Mouse (Mus musculus) heart, embryonic 16.5 days (tissue): ENCODE measurements around the gene Nectin1. TPM values are rescaled to one million over a fixed set of nuclear protein-coding genes. Genes with fewer than 3 reads are reported as not detected.

Source experiments
- ATAC-seq: fragments of 200-750 bp; cut with Nextera tagmentation; replicated peaks from 2 replicates; pipeline ENCODE4 v1.8.0; 2017; ENCODE audit warnings: moderate number of reproducible peaks; ENCODE audit not compliant: insufficient read depth, low FRiP score; ENCODE audit errors: extremely low read depth
- H3K27ac ChIP-seq: fragments of 300-500 bp; sonication (generic); 2 replicates; pipeline ENCODE4 v1.5.1; 2014; ENCODE audit warnings: mild to moderate bottlenecking, low read length, control low read depth, moderate library complexity
- H3K27me3 ChIP-seq: fragments of 300-500 bp; sonication (generic); 2 replicates; pipeline ENCODE4 v1.6.1; 2014; ENCODE audit warnings: low read length, mixed read lengths; ENCODE audit not compliant: control insufficient read depth, insufficient read depth
- H3K36me3 ChIP-seq: fragments of 300-500 bp; sonication (generic); 2 replicates; pipeline ENCODE4 v1.6.1; 2014; ENCODE audit not compliant: control insufficient read depth, insufficient read depth
- H3K4me1 ChIP-seq: fragments of 300-500 bp; sonication (generic); 2 replicates; pipeline ENCODE4 v1.6.1; 2014; ENCODE audit warnings: low read length, mixed read lengths; ENCODE audit not compliant: control insufficient read depth, insufficient read depth
- H3K4me2 ChIP-seq: fragments of 300-500 bp; sonication (generic); 2 replicates; pipeline ENCODE4 v1.6.1; 2014; ENCODE audit warnings: low read depth, mild to moderate bottlenecking, control low read depth, low read length
- H3K4me3 ChIP-seq: fragments of 300-500 bp; sonication (generic); 2 replicates; pipeline ENCODE4 v1.5.1; 2014; ENCODE audit warnings: mild to moderate bottlenecking, control low read depth, low read length
- H3K9ac ChIP-seq: fragments of 300-500 bp; sonication (generic); 2 replicates; pipeline ENCODE4 v1.6.1; 2014; ENCODE audit warnings: low read length, control low read depth
- H3K9me3 ChIP-seq: fragments of 300-500 bp; sonication (generic); replicated peaks from 2 replicates; pipeline ENCODE4 v1.6.1; 2016; ENCODE audit warnings: low read length; ENCODE audit not compliant: control insufficient read depth
- WGBS: fragments of 180-500 bp; shearing (Covaris S2); extraction: QIAGEN DNeasy Blood & Tissue Kit; methylation state at CpG from one replicate; pipeline ENCODE4 v1.1.7; 2014; 5-methylcytosine and 5-hydroxymethylcytosine counted together
- polyA plus RNA-seq: library from polyadenylated mRNA; unstranded; fragments of >200 nt; fragmentation: Nextera tagmentation; extraction: Ambion mirVana; gene quantifications from 2 replicates; pipeline ENCODE4 v1.2.1, GENCODE M21; 2015

Gene Nectin1
- polyA plus RNA-seq = 1.7 and 2.0 TPM in 2 replicates

DNA sequence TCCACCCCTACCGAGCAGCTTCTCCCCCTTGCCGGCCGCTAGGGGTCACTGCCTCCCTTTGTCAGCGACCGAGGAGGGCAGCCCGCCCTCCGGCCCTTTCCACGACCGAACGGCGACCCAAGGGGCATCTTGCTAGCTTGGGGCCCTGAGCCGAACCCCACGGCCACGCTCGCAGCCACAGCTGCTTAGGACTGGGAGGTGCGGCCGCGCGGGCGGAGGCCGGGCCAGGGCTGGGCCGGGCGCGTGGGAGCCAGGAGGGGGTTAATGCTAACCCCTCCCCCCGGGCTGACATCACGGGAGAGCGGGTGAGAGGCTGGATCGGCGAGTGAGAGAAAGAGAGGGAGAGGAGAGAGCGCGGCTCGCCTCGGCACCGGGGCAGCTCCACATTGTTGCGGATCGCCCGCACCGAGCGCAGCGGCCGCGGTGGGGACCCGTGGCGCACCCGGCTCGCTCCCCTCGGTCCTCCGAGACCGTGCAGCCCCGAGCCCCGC is at the start of gene Nectin1:
TSS of gene Nectin1 (plus strand) at position 338 of the 491 bp plus-strand sequence.
- Histone ChIP-seq H3K27ac (peak within 1 kb of the TSS; percentile 86), H3K4me3 (peak within 1 kb of the TSS; percentile 86), H3K9ac (peak within 1 kb of the TSS; percentile 92), H3K4me1 (peaks cover 25% of the 10 kb centered on the region), H3K9me3 (no peaks in the 10 kb centered on the region), H3K36me3 (no peaks in the 10 kb centered on the region), H3K4me2 (peak within 1 kb of the TSS; percentile 98), H3K27me3 (peaks cover 16% of the 10 kb centered on the region)
- ATAC-seq = peak; percentile 89
- WGBS = under 1% methylated on average over 43 of the region's 51 CpGs

- no peaks in the 10 kb centered on the region for H3K4me1 ChIP-seq
- no peak overlapping the region for H3K9ac ChIP-seq
- H3K27ac ChIP-seq = no peak overlapping the region
- H3K9me3 ChIP-seq = no peaks in the 10 kb centered on the region
- no peak for ATAC-seq
- no peaks in the 10 kb centered on the region; the same call in 1 of the 2 replicates for H3K27me3 ChIP-seq
- 9% methylated on average over 8 of the region's 8 CpGs for WGBS
- H3K36me3 ChIP-seq = no peaks in the 10 kb centered on the region
- H3K4me3 ChIP-seq = no peak overlapping the region
- H3K4me2 ChIP-seq = no peak overlapping the region
Measured at GRCm38 (mm10) chr9:43698080-43698712, 45.6 kb upstream of the Nectin1 start.

DNA sequence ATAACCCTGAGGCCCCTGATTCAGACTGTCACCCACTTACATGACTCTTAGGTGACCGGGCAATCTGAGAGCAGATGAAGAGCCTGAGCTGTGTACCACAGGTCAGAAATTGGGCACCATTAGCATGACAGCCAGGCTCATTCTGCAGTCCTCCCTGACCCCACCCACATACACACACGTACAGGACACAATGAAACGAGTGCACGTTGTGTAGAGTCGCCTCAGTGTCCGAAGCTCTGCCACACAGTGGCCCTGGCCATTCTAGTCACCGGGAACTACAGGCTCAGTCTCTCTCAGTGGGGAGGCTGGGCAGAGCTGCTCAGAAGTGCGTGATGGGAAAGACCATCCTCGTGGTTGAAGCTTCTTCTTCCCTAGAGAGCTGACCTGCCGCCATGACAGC is 44.9 kb upstream of the Nectin1 start:
- H3K4me1 ChIP-seq = no peaks in the 10 kb centered on the region

DNA sequence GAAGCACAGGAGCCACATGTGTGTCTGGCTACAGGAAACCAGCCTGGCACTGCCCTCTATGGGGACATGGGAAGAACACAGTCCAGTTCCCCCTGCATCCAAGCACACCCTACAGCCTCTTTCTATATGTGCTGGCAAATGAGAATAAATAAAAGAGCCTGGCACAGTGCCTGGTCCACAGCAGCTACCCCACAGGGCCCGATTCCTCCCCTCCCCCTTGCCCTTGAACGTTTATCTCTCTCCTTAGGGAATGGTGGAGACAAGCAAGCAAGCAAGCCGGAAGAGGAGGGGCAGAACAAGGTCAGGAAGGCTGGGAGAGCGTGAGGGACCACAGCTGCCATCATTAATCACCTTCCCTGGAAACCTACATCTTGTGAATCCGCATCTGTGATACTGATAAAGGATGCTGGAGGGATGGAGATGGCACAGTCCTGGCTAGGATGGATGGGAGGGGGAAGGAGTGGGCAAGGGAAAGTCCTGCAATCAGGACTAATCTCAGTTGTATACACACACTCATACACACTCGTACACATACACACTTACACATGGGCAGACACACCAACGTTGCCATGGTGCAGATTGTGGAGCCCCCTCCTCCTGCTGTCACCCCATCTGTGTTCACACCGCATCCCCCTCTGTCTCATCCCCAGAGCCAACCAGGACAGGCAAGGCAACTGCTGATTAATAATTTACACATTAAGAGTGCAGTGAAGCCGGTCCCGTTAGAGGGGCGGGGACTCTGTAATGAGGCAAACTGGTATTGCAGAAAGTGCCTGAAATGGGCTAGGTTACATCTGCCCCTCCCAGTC is 44.2 kb upstream of the Nectin1 start:
- ATAC-seq = no peak
- Histone ChIP-seq H3K9me3 (no peaks in the 10 kb centered on the region), H3K27me3 (no peaks in the 10 kb centered on the region; the same call in 1 of the 2 replicates), H3K9ac (no peak overlapping the region), H3K4me1 (no peaks in the 10 kb centered on the region), H3K36me3 (no peaks in the 10 kb centered on the region), H3K4me3 (no peak overlapping the region), H3K4me2 (no peak overlapping the region), H3K27ac (no peak overlapping the region)
- WGBS = 58% methylated on average over 11 of the region's 11 CpGs

More for the DNA sequence above, 44.9 kb upstream of the Nectin1 start:
- Histone ChIP-seq H3K4me2 (no peak overlapping the region), H3K9me3 (no peaks in the 10 kb centered on the region), H3K27ac (no peak overlapping the region), H3K4me3 (no peak overlapping the region), H3K9ac (no peak overlapping the region), H3K27me3 (no peaks in the 10 kb centered on the region; the same call in 1 of the 2 replicates), H3K36me3 (no peaks in the 10 kb centered on the region)
- 77% methylated on average over 10 of the region's 10 CpGs for whole genome bisulfite sequencing
- ATAC-seq = no peak

- Histone ChIP-seq H3K4me1 (no peaks in the 10 kb centered on the region), H3K4me2 (no peak overlapping the region), H3K9me3 (no peaks in the 10 kb centered on the region), H3K36me3 (no peaks in the 10 kb centered on the region), H3K4me3 (no peak overlapping the region), H3K27me3 (no peaks in the 10 kb centered on the region; the same call in 1 of the 2 replicates), H3K9ac (no peak overlapping the region), H3K27ac (no peak overlapping the region)
- no peak for ATAC-seq
- 64% methylated on average over 3 of the region's 3 CpGs for WGBS
Measured at GRCm38 (mm10) chr9:43700226-43700579, 43.6 kb upstream of the Nectin1 start.

GRCm38 (mm10) chr9:43701748-43702147 is 42.0 kb upstream of the Nectin1 start:
- Histone ChIP-seq H3K4me1 (no peaks in the 10 kb centered on the region), H3K9ac (no peak overlapping the region), H3K4me2 (no peak overlapping the region), H3K27ac (no peak overlapping the region), H3K27me3 (no peaks in the 10 kb centered on the region; the same call in 1 of the 2 replicates), H3K9me3 (no peaks in the 10 kb centered on the region), H3K36me3 (no peaks in the 10 kb centered on the region), H3K4me3 (no peak overlapping the region)
- no peak for ATAC-seq

DNA sequence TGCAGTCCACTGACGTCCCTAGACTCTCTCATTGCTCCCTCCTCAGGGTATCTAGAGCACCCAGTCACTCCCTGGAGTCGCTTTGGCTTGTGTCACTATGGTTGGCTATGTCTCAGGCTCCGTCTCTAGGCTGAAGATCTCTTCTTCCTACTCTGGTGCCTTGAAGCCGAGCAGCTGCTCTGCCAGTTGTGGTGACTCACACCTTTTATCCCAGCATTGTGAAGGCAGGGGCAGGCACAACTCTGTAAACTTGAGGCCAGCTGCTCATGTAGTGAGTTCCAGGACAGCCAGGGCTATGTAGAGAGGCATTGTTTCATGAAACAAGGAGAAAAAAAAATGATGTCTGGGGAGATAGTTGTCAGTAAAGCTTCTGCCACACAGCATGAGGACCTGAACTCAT is 36.2 kb upstream of the Nectin1 start:
- Histone ChIP-seq H3K4me2 (no peak overlapping the region), H3K36me3 (no peaks in the 10 kb centered on the region), H3K9ac (no peak overlapping the region), H3K4me1 (no peaks in the 10 kb centered on the region), H3K27ac (no peak overlapping the region), H3K9me3 (no peaks in the 10 kb centered on the region), H3K4me3 (no peak overlapping the region), H3K27me3 (no peaks in the 10 kb centered on the region)
- no peak for ATAC-seq
- 47% methylated on average over 4 of the region's 4 CpGs for WGBS

DNA sequence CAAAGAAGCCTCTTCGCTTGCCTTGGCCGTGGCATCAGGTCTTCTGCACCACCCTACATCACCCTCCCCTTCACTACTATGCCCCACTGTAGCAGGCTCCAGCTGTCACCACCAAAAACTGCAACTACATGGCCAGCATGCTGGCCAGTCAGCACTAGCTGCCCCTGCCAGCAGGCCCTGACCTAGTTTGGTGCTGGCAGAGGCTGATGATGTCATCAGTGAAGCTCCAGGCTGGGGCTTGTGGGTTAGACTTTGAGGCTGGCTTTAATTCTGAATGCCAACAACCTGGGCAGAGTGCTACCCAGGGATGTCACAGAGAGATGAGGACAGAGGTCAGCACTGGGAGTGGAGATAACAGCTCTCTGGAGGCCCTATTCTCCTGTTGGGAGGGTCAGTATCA is 35.1 kb upstream of the Nectin1 start:
- H3K9me3 ChIP-seq = no peaks in the 10 kb centered on the region
- ATAC-seq = no peak
- no peak overlapping the region for H3K9ac ChIP-seq
- H3K4me2 ChIP-seq = no peak overlapping the region
- H3K36me3 ChIP-seq = no peaks in the 10 kb centered on the region
- no peak overlapping the region for H3K4me3 ChIP-seq
- H3K4me1 ChIP-seq = no peaks in the 10 kb centered on the region
- 83% methylated on average over 2 of the region's 2 CpGs for WGBS
- no peaks in the 10 kb centered on the region for H3K27me3 ChIP-seq
- H3K27ac ChIP-seq = no peak overlapping the region

GRCm38 (mm10) chr9:43713432-43713831 is 30.4 kb upstream of the Nectin1 start:
- no peak overlapping the region for H3K4me2 ChIP-seq
- WGBS = 56% methylated on average over 3 of the region's 3 CpGs
- H3K9me3 ChIP-seq = no peaks in the 10 kb centered on the region
- no peak overlapping the region for H3K4me3 ChIP-seq
- no peak overlapping the region for H3K9ac ChIP-seq
- no peaks in the 10 kb centered on the region for H3K36me3 ChIP-seq
- H3K4me1 ChIP-seq = no peaks in the 10 kb centered on the region
- H3K27me3 ChIP-seq = peaks cover 2% of the 10 kb centered on the region; the same call in 1 of the 2 replicates
- no peak overlapping the region for H3K27ac ChIP-seq
- ATAC-seq = no peak
